Mouse (Mus musculus): ENCODE results near the gene B230217C12Rik.

DNA sequence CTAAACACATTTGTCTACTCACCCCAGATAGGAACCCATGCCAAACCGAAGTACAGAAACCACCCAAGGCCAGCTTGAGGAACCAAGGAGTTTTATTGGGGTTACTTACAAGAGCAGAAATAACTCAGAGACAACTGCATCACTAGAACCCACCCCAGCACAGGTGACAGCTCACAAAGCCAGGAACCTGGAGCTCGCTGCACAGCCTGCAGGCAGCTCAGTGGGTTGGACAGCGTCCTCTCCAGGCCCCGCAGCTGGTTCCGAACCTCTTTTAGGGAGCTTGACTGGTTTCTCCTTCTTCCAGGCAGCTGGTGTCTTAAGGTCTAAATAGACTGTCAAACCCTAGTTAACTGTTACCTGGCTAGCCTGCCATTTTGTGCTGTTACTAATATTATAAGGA lies 51.2 kb downstream of the B230217C12Rik start:
- TF ChIP-seq MYOD1 (IDR thresholded peaks at IDR 0.05; ENCODE audit: control insufficient read depth, insufficient read length, low read depth) (no peak), MYOG (IDR thresholded peaks at IDR 0.05; ENCODE audit: control insufficient read depth, extremely low read depth, insufficient read length) (no peak), CTCF (IDR thresholded peaks at IDR 0.05; ENCODE audit: control insufficient read depth, insufficient read depth, insufficient read length) (no peak), USF1 (IDR thresholded peaks at IDR 0.05; ENCODE audit: low read depth) (no peak), FOSL1 (IDR thresholded peaks at IDR 0.05; ENCODE audit: insufficient read depth, low read length, poor library complexity, severe bottlenecking) (no peak)
